ENCODE assay signal across 15 mouse cellular contexts in the genomic region with DNA sequence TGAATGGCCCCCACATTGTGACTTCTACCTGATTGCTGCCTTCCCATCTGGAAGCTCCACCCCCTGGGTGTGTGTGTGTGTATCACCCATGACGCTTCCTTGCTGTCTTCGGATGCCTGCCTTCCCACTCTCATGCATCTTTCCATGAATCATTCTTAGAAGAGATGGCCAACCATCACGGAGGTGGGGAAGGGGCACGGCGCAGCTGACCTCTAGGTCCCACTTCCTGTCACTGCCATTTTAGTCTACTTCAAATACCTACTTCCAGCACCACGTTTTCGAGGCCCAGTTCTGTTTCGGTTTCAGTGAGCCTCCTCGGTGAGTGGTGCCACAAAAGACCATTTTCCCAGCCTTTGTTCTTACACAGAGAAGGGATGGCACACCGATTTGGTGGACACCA.
"Had no signal": no experiment of that assay in that cellular context is flagged by ENCODE, and none has a peak within 500 bp of the region (broad histone marks: within the 10 kb centered on the region; RNA-seq: fewer than 3 reads in every experiment).

No protein-coding gene starts in this region.

- H3K36me3 ChIP-seq: lung, embryonic 15.5 days; midbrain, embryonic 13.5 days; midbrain, embryonic 15.5 days; neural tube, embryonic 12.5 days had no signal

- H3K9me3 ChIP-seq: lung, embryonic 15.5 days; megakaryocyte, embryonic 14.5 days; midbrain, embryonic 13.5 days; midbrain, embryonic 15.5 days; neural tube, embryonic 12.5 days had no signal

- H3K4me2 ChIP-seq: lung, embryonic 15.5 days; midbrain, embryonic 11.5 days; midbrain, embryonic 13.5 days; midbrain, embryonic 15.5 days; neural tube, embryonic 12.5 days had no signal

- ATAC-seq: lung, postnatal 0 days; midbrain, embryonic 13.5 days; midbrain, embryonic 15.5 days had no signal

- H3K9ac ChIP-seq: lung, embryonic 15.5 days; midbrain, embryonic 13.5 days; midbrain, embryonic 15.5 days; neural tube, embryonic 12.5 days had no signal

- H3K4me3 ChIP-seq: lung, embryonic 15.5 days; megakaryocyte, embryonic 14.5 days; midbrain, embryonic 13.5 days; midbrain, embryonic 15.5 days; neural tube, embryonic 12.5 days had no signal

- H3K27me3 ChIP-seq: lung, embryonic 15.5 days; megakaryocyte, embryonic 14.5 days; midbrain, embryonic 15.5 days; neural tube, embryonic 12.5 days had no signal

- H3K27ac ChIP-seq: lung, embryonic 15.5 days; macrophage; midbrain, embryonic 13.5 days; midbrain, embryonic 15.5 days; neural tube, embryonic 12.5 days had no signal

- DNase-seq: lung, adult 2 months; lung, postnatal 14 days; lung, postnatal 36 days; right cerebral cortex, postnatal 14 days; thymus, adult 18-20 months; thymus, postnatal 14 days; thymus, postnatal 36 days had no signal

- H3K4me1 ChIP-seq: lung, embryonic 15.5 days had no signal
